Mouse (Mus musculus) hindbrain, postnatal 0 days (tissue): ENCODE measurements at regions not wholly inside any gene's neighbourhood (a gene's known extent, or its start where the extent isn't known, plus 50 kb on each side); places are given as distances from the start of the nearest gene placed in this dataset.
"Not testable (repeated sequence)": the region's sequence is repeated elsewhere in the genome, so short reads cannot be mapped to it uniquely, and the experiment has no call there.

Experiments used
- ATAC-seq: fragments of 200-750 bp; cut with Nextera tagmentation; 2 replicates; pipeline ENCODE4 v1.8.0; 2017; ENCODE audit warnings: mild to moderate bottlenecking, moderate TSS enrichment, moderate library complexity
- DNase-seq: peaks from one replicate; pipeline ENCODE4 v3.0.0-alpha.2; 2015; ENCODE audit warnings: low spot score
- H3K27ac ChIP-seq: fragments of 300-500 bp; sonication (generic); 2 replicates; pipeline ENCODE4 v1.5.1; 2014; ENCODE audit warnings: mild to moderate bottlenecking
- H3K27me3 ChIP-seq: fragments of 300-500 bp; sonication (generic); 2 replicates; pipeline ENCODE4 v1.6.1; 2014; ENCODE audit warnings: low read length, mixed read lengths; ENCODE audit not compliant: insufficient read depth
- H3K36me3 ChIP-seq: fragments of 300-500 bp; sonication (generic); 2 replicates; pipeline ENCODE4 v1.6.1; 2014; ENCODE audit warnings: low read length, mixed read lengths; ENCODE audit not compliant: insufficient read depth
- H3K4me1 ChIP-seq: fragments of 300-500 bp; sonication (generic); 2 replicates; pipeline ENCODE4 v1.6.1; 2014; ENCODE audit warnings: antibody characterized with exemption, low read length, mixed read lengths; ENCODE audit not compliant: insufficient read depth
- H3K4me2 ChIP-seq: fragments of 300-500 bp; sonication (generic); 2 replicates; pipeline ENCODE4 v1.6.1; 2014; ENCODE audit warnings: low read depth, mild to moderate bottlenecking, low read length, moderate library complexity, mixed read lengths
- H3K4me3 ChIP-seq: fragments of 300-500 bp; sonication (generic); 2 replicates; pipeline ENCODE4 v1.5.1; 2014; ENCODE audit warnings: low read length
- H3K9ac ChIP-seq: fragments of 300-500 bp; sonication (generic); replicated peaks from 2 replicates; pipeline ENCODE4 v1.6.1; 2014; ENCODE audit warnings: mild to moderate bottlenecking, low read length, moderate library complexity, mixed read lengths
- H3K9me3 ChIP-seq: fragments of 300-500 bp; sonication (generic); 2 replicates; pipeline ENCODE4 v1.6.1; 2016; ENCODE audit warnings: low read length, mixed read lengths
- CTCF ChIP-seq: IDR thresholded peaks from 2 replicates; pipeline ENCODE4 v1.5.1; 2016; ENCODE audit warnings: antibody characterized with exemption, control low read depth, low read depth
- WGBS: fragments of 180-500 bp; shearing (Covaris S2); extraction: QIAGEN DNeasy Blood & Tissue Kit; methylation state at CpG from one replicate; pipeline ENCODE4 v1.1.7; 2014; 5-methylcytosine and 5-hydroxymethylcytosine counted together

GRCm38 (mm10) chr3:49592706-49593451 lies 164.2 kb downstream of the Pcdh18 start:
- no peak for DNase-seq
- Histone ChIP-seq H3K4me2 (no peak overlapping the region), H3K9me3 (no peaks in the 10 kb centered on the region), H3K27ac (no peak overlapping the region), H3K4me1 (no peaks in the 10 kb centered on the region), H3K9ac (no peak overlapping the region), H3K36me3 (no peaks in the 10 kb centered on the region), H3K27me3 (no peaks in the 10 kb centered on the region), H3K4me3 (no peak overlapping the region)
- TF ChIP-seq CTCF, result no peak
- WGBS, result 26% methylated on average over 9 of the region's 9 CpGs
- ATAC-seq, result 0 out of 2 replicates have a peak, but pooled peaks have one; percentile 45

GRCm38 (mm10) chr3:49590234-49590633 lies 166.9 kb downstream of the Pcdh18 start:
- Histone ChIP-seq H3K4me1 (no peaks in the 10 kb centered on the region), H3K27me3 (no peaks in the 10 kb centered on the region), H3K27ac (no peak overlapping the region), H3K9ac (no peak overlapping the region), H3K36me3 (no peaks in the 10 kb centered on the region), H3K4me2 (no peak overlapping the region), H3K9me3 (no peaks in the 10 kb centered on the region), H3K4me3 (no peak overlapping the region)
- TF ChIP-seq CTCF, result no peak
- WGBS, result 38% methylated on average over 2 of the region's 2 CpGs
- DNase-seq (no peak), ATAC-seq (no peak)

- Histone ChIP-seq H3K9me3 (no peaks in the 10 kb centered on the region), H3K4me2 (no peak overlapping the region), H3K36me3 (no peaks in the 10 kb centered on the region), H3K9ac (no peak overlapping the region), H3K27me3 (no peaks in the 10 kb centered on the region), H3K27ac (no peak overlapping the region), H3K4me1 (no peaks in the 10 kb centered on the region), H3K4me3 (no peak overlapping the region)
- DNase-seq, result no peak
- no peak for ATAC-seq
- no peak for TF ChIP-seq CTCF
- WGBS, result 72% methylated on average over 6 of the region's 6 CpGs
These were observed 170.5 kb downstream of the Pcdh18 start for GRCm38 (mm10) chr3:49586531-49587168.

- not testable (repeated sequence) for H3K27me3 ChIP-seq, H3K36me3 ChIP-seq, DNase-seq, H3K9me3 ChIP-seq, H3K9ac ChIP-seq, H3K4me2 ChIP-seq, ATAC-seq, H3K4me1 ChIP-seq, H3K4me3 ChIP-seq, H3K27ac ChIP-seq
These were observed 171.2 kb downstream of the Pcdh18 start for GRCm38 (mm10) chr3:49585962-49586361.

GRCm38 (mm10) chr3:49566769-49567729 lies 190.1 kb downstream of the Pcdh18 start:
- H3K4me3 ChIP-seq, result no peak overlapping the region
- DNase-seq, result no peak
- H3K27me3 ChIP-seq, result no peaks in the 10 kb centered on the region
- no peaks in the 10 kb centered on the region for H3K36me3 ChIP-seq
- no peak overlapping the region for H3K27ac ChIP-seq
- no peaks in the 10 kb centered on the region for H3K9me3 ChIP-seq
- no peak for ATAC-seq
- no peak overlapping the region for H3K4me2 ChIP-seq
- 70% methylated on average over 8 of the region's 8 CpGs for WGBS
- TF ChIP-seq CTCF, result no peak
- H3K4me1 ChIP-seq, result no peaks in the 10 kb centered on the region
- no peak overlapping the region for H3K9ac ChIP-seq

GRCm38 (mm10) chr3:49527642-49528041 lies 229.5 kb downstream of the Pcdh18 start:
- no peak for ATAC-seq

More at GRCm38 (mm10) chr3:49527642-49528041, 229.5 kb downstream of the Pcdh18 start:
- Histone ChIP-seq H3K4me1 (no peaks in the 10 kb centered on the region), H3K9me3 (no peaks in the 10 kb centered on the region), H3K4me3 (no peak overlapping the region), H3K4me2 (no peak overlapping the region), H3K36me3 (no peaks in the 10 kb centered on the region), H3K9ac (no peak overlapping the region), H3K27me3 (no peaks in the 10 kb centered on the region), H3K27ac (no peak overlapping the region)
- TF ChIP-seq CTCF, result no peak
- no peak for DNase-seq
